Mouse (Mus musculus) adrenal gland, postnatal 36 days (tissue): ENCODE results near the gene Psmd9. TPM values are rescaled to one million over a fixed set of nuclear protein-coding genes. Genes with fewer than 3 reads are reported as not detected.

Source experiments
- DNase-seq, 2 experiments: peaks; one replicate each; pipeline ENCODE4 v3.0.0; 2021; ENCODE audit warnings: mixed read lengths in 1 of 2
- total RNA-seq, 2 experiments: library from RNA; stranded (reverse); gene quantifications; 2 replicates each; pipeline ENCODE4 v1.2.3; 2021

Gene Psmd9
- total RNA-seq, 2 experiments from 2014 or later: 23.4 to 31.5 TPM

DNA sequence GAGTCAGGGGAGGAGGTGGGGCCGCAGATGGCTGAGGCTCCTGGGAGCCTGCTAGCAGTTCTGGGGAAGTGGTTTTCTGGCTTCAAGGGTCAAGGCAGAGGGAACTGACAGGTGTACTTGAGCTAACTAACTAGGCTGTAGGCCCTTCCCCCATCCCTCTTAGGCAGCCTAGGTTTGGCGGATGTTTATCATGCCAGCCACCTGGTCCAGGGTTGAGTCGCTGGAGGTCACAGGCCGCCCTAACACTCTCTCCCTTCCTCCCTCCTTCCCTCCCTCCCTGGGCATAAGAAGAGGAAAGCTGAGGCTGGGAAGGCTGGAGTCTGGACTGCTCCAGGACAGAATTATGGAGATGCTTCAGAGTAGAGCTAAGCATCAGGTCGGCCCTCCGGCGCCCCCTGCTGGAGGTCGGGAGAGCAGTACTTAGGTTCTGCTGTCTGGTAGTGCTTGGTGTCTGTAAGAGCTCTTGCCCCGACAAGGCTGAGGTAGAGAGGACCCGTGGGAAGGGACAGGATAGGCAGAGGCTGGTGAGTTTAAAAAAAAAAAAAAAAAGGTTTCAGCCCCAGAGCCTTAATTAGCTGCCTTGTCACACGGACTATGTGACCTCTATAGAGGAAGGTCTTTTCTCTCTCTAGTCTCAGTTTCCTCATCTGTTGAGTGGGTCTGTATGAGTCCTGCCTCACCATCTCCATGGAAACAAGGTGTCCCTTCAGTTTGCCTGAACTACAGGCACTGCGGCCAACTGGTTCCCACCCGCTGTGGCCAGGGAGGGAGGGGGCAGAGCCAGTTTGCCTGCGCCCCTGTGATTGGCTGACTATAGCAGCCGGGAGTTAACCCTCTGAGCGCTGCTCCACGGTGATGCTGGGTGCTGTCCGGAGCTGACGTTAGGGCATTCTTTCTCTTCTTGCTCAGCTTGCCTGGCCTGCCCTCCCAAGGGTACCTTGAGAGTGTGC is 19.5 kb upstream of the Psmd9 start:
- DNase-seq: peak; percentile 95 to 96

- DNase-seq: no peak
Measured at GRCm38 (mm10) chr5:123150641-123151040, 18.6 kb upstream of the Psmd9 start.

GRCm38 (mm10) chr5:123151077-123151476 is 18.1 kb upstream of the Psmd9 start:
- DNase-seq: no peak

DNA sequence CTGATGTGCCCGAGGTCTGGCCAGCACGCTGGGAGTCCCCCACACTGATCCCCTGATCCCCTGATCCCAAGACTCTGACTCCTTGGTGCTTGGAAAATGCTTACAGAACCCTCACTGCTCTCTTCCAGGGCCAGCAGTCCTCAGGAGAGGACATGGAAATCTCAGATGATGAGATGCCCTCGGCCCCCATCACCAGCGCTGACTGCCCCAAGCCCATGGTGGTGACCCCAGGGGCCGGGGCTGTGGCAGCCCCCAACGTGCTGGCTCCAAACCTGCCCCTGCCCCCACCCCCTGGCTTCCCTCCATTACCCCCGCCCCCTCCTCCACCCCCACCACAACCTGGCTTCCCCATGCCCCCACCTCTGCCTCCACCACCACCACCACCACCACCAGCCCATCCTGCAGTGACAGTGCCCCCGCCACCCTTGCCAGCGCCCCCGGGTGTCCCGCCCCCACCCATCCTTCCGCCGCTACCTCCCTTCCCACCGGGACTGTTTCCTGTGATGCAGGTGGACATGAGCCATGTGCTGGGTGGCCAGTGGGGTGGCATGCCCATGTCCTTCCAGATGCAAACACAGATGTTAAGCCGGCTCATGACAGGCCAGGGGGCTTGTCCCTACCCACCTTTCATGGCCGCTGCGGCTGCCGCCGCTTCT is 17.4 kb upstream of the Psmd9 start:
- DNase-seq: no peak

GRCm38 (mm10) chr5:123152901-123153300 is 16.3 kb upstream of the Psmd9 start:
- no peak for DNase-seq

GRCm38 (mm10) chr5:123155425-123155824 is 13.8 kb upstream of the Psmd9 start:
- peak; percentile 62 to 72 for DNase-seq

- peak in 1 of 2 experiments; percentile 53 for DNase-seq
Measured at GRCm38 (mm10) chr5:123156763-123157162, 12.4 kb upstream of the Psmd9 start.

DNA sequence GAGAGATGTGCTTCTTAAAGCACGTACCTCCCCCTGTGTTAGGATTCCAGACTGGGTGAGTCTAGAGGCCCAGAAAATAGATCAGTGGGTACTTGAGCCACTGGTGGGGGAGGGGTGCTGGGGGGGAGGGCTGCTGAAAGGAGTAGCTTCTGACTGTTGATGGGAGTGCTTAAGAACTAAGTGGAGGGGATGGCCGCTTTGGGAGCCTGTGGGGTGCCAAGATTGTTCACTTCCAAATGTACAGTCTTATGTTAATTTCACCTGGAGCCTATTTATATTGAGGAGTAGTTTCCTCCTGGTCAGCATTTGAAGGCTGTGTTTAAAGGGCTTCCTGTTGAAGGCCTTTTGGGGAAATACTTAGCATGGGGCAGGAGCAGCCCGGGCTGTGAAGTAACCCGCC is 11.2 kb upstream of the Psmd9 start:
- no peak for DNase-seq

DNA sequence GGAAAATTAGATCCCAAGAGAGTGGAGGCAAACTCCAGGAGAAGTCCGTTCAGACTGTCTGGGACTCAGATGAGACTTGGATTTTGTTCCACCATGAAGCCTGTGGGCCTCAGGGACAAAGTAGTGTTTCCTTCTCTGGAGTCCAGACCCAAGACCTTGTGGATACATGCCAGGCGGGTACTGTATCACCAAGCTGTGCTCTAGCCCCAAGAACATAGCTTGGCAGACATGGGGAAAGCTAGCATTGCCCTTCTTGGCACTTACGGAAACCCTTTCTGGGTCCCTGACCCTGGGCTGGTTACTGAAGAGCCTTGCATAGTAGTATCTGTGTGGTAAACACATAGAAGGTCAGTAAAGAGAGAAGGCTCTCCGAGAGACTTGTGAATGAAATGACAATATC is 9.8 kb upstream of the Psmd9 start:
- DNase-seq: peak; percentile 77 to 81

DNA sequence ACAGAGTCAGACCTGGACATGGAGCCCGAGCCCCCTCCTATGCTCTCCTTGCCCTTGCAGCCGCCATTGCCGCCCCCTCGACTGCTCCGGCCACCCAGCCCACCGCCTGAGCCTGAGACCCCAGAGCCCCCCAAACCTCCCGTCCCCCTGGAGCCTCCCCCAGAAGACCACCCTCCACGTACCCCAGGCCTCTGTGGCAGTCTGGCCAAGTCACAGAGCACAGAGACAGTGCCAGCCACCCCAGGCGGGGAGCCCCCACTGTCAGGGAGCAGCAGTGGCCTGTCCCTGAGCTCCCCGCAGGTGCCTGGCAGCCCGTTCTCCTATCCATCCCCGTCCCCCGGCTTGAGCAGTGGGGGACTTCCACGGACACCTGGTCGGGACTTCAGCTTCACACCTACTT is 9.3 kb upstream of the Psmd9 start:
- no peak for DNase-seq

GRCm38 (mm10) chr5:123160341-123160740 is 8.9 kb upstream of the Psmd9 start:
- peak; percentile 83 to 84 for DNase-seq

DNA sequence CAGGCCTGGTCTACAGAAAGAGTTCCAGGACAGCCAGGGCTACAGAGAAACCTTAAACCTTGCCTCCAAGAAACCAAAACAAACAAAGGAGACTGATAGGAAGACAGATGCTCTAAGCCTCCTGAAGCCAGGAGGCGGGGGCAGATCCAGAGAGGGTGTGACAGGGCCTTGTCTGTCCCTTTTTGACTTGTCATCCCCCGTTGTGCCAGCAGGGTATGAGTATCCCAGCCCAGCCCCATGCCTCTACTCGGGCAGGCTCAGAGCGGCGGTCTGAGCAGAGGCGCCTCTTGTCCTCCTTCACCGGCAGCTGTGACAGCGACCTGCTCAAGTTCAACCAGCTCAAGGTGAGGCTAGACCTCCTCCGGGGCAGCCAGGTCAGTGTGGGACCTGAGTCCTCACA is 6.3 kb upstream of the Psmd9 start:
- DNase-seq: no peak

- no peak for DNase-seq
Measured at GRCm38 (mm10) chr5:123166437-123166836, 2.8 kb upstream of the Psmd9 start.

DNA sequence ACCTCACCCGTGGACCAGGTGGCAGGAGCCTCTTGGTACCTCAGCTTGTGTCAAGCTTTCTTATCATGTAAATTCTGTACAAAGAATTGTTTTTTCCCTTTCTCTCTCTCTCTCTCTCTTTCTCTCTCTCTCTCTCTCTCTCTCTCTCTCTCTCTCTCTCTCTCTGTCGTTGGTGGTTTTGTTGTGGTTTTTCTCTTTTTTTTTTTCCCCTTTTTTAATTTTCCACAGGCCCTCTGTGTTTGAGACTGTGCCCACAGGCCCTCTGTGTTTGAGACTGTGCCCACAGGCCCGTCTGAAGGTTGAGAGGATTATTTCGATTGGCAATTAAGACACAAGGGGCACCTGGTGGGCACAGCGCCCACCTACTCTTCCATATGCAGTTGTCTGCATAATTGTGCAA is 1.6 kb upstream of the Psmd9 start:
- no peak for DNase-seq

GRCm38 (mm10) chr5:123170365-123170764 is 1.2 kb downstream of the Psmd9 start:
- DNase-seq: no peak

GRCm38 (mm10) chr5:123171646-123172350 is 2.6 kb downstream of the Psmd9 start:
- peak; percentile 89 for DNase-seq

GRCm38 (mm10) chr5:123178792-123179191 is 9.6 kb downstream of the Psmd9 start:
- DNase-seq: no peak

GRCm38 (mm10) chr5:123180390-123180789 is 11.2 kb downstream of the Psmd9 start:
- no peak for DNase-seq

DNA sequence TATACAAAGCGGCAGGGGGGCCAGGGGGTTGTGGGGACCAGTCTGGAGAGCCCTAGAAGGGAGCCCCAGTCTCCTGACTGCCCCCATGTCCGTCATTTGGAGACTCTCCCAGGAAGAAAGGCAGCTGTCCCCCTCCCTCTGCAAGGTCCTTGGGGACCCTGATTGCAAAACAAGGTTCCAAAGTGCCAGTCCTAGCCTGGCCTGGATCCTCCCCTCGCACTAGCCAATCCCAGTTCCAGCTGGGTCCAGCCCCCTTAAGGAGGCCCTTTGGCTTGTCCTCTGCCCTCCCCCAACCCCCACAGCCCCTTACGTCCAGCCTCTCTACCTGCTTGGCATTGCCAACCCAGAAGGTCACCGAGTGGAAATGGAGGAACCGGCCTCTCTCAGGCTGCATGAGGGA is 12.3 kb downstream of the Psmd9 start:
- DNase-seq: peak; percentile 40 to 67

DNA sequence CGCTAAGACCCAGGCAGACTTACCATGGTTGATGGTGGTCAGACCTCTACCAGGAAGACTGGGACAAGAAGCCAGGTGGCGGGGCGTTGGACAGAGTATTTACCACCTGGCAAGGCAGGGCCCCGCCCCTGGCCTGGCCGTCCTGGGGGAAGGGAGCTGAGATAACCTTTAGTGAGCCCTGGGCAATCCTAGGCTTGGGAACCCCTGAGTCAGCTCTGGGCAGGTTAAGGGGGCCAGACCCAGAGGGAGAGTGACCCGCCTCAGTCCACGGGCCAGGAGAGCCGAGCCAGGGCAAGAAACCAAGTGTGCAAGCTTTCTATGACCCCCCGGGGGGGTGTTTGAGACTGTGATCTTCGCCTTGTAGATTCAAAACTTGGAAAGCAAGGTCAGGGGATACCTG is 13.4 kb downstream of the Psmd9 start, which contains the start of gene Hpd:
TSS of gene Hpd (minus strand) at position 77 of the 400 bp plus-strand sequence.
- no peak for DNase-seq

DNA sequence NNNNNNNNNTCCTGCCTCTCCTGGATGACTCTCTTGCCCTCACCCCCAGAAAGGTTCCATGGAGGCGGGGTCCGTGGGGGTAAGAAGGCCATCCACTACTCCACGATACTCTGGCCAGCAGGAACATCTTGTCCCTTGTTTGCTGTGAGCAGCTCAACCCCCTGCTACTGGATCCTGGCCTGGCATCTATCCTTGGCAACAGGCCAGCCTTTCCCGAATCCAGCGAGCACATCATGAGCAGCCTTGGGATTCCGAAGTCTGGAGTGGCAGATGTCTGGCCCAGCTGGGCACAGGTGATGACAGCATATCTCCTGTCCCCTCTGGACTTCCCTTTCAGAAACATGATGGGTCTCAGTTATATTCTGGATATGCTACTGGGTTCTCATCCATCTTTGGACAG is 16.8 kb downstream of the Psmd9 start:
- peak; percentile 24 to 63 for DNase-seq

DNA sequence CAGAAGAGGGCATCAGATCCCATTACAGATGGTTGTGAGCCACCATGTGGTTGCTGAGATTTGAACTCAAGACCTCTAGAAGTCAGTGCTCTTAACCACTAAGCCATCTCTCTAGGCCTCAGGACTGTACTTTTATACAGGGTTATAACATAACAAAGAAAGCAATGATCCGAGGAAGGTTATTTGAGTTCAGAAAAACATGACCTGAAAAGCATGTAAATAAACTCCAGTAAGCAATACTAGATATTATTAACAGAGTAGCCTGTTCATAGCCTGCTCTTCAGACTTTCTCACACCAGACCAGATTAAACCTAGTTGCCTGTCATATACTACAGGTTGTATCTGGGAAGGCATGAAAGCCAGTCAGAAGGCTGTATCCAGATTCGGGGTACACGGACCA is 18.1 kb downstream of the Psmd9 start:
- DNase-seq: no peak

DNA sequence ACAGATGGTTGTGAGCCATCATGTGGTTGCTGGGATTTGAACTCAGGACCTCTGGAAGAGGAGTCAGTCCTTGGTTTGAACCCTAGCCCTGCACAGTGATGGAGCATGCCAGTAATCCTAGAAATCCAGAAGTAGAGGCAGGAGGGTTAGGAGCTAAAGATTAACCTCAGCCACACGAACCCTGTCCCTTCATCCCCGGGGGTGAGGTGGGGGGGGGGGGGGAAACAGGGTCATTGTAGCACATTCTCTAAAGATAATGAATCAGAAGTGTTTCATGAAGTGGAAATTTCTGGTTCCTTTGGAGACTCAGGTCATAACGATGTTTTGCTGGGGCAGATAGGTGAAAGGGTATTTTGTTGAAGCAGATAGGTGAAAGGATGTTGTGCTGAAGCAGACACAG is 21.7 kb downstream of the Psmd9 start:
- no peak for DNase-seq
